Mouse (Mus musculus): ENCODE measurements around the gene Acot11. TPM values are rescaled to one million over a fixed set of nuclear protein-coding genes. Genes with fewer than 3 reads are reported as not detected.

Gene Acot11
- polyA plus RNA-seq, 1 experiment from 2014 or later, result 3.5 TPM

DNA sequence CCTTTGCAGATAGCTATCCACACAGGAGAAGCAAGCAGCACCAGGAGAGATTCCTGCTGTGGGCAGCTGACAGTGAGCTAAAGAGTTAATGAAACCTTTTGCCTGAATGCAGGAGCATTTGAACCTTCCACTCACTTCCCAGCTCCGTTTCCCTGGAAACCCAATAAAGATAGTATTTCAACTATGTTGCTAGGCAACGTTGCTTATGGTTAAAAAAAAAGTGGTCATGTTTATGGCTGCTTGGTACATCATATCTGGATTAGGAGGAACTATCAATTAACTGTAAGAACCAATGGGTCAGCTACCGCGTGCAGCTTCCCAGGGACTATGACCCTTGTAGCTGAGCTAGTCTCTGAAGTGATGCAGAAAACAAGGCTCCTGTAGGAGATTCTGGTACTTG lies 104.0 kb downstream of the Acot11 start:
- WGBS, result 59% methylated on average over 4 of the region's 4 CpGs
- H3K27ac ChIP-seq, result no peak overlapping the region
- H3K9me3 ChIP-seq, result no peaks in the 10 kb centered on the region
- no peaks in the 10 kb centered on the region for H3K36me3 ChIP-seq
- peaks cover 40% of the 10 kb centered on the region for H3K27me3 ChIP-seq (ENCODE audit: insufficient read depth, poor library complexity, severe bottlenecking)
- DNase-seq (ENCODE audit: low spot score), result no peak
- no peak overlapping the region for H3K4me3 ChIP-seq
- peaks cover 17% of the 10 kb centered on the region; the same call in 1 of the 2 replicates for H3K4me1 ChIP-seq

DNA sequence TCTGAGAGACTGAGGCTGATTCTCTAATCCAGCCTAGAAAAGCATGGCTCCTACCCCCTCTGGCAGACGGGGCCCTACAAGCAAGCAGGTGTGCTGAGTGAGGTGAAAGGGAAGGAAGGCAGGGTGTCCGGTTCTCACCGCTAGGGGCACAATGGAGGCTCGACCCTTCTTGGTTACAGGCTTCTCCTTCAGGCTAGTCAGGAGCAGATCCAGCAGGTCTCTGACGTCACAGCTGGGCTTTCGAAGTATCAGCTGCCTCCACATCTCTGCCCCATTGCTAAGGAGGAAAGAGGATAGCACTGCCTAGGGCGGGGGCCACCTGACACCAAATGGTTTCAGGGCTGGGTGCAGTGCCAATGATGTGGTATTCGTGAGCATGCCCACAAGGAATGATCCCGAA lies 104.8 kb downstream of the Acot11 start:
- Histone ChIP-seq H3K9me3 (no peaks in the 10 kb centered on the region), H3K27ac (no peak overlapping the region), H3K36me3 (no peaks in the 10 kb centered on the region), H3K4me1 (peaks cover 17% of the 10 kb centered on the region; the same call in 1 of the 2 replicates), H3K4me3 (peak overlapping the region; percentile 3; the same call in 1 of the 2 replicates), H3K27me3 (ENCODE audit: insufficient read depth, poor library complexity, severe bottlenecking) (peaks cover 45% of the 10 kb centered on the region)
- 21% methylated on average over 9 of the region's 9 CpGs for WGBS
- no peak for DNase-seq (ENCODE audit: low spot score)

Other genes with a start within 250 kb of the Acot11 start
- gene Dhcr24, start 244.0 kb downstream of the Acot11 start, polyA plus RNA-seq (2016; fragmentation: Nextera tagmentation; extraction: Ambion mirVana), result 6.1 and 9.7 TPM in 2 replicates
- gene Lexm, start 187.8 kb downstream of the Acot11 start, polyA plus RNA-seq (2016; fragmentation: Nextera tagmentation; extraction: Ambion mirVana), result 0.80 TPM in 1 of 2 replicates, not detected in the other
- 0.23 and 0.79 TPM in 2 replicates for gene Ttc22, start 182.6 kb downstream of the Acot11 start, polyA plus RNA-seq (2016; fragmentation: Nextera tagmentation; extraction: Ambion mirVana)
- gene Pars2, start 153.9 kb downstream of the Acot11 start, polyA plus RNA-seq (2016; fragmentation: Nextera tagmentation; extraction: Ambion mirVana), result 14.9 and 16.9 TPM in 2 replicates
- gene Ttc4, start 126.1 kb downstream of the Acot11 start, polyA plus RNA-seq (2016; fragmentation: Nextera tagmentation; extraction: Ambion mirVana), result 71.7 and 86.0 TPM in 2 replicates
- 0.43 and 0.83 TPM in 2 replicates for gene Mroh7, start 74.1 kb downstream of the Acot11 start, polyA plus RNA-seq (2016; fragmentation: Nextera tagmentation; extraction: Ambion mirVana)
- 0.23 and 0.33 TPM in 2 replicates for gene Fam151a, start 71.1 kb downstream of the Acot11 start, polyA plus RNA-seq (2016; fragmentation: Nextera tagmentation; extraction: Ambion mirVana)
- gene Ssbp3, start 105.7 kb upstream of the Acot11 start, polyA plus RNA-seq (2016; fragmentation: Nextera tagmentation; extraction: Ambion mirVana), result 69.6 and 139 TPM in 2 replicates